18 mouse cellular contexts compared by ENCODE assay signal in genomic region chr1:154909554-154909953, GRCm38 (mm10). TPM values are rescaled to one million over a fixed set of nuclear protein-coding genes. Genes with fewer than 3 reads are reported as not detected.
"Had no signal": no experiment of that assay in that cellular context is flagged by ENCODE, and none has a peak within 500 bp of the region (broad histone marks: within the 10 kb centered on the region; RNA-seq: fewer than 3 reads in every experiment).

No protein-coding gene starts in this region.

- H3K36me3 ChIP-seq: liver, embryonic 13.5 days; liver, embryonic 15.5 days; lung, embryonic 15.5 days; midbrain, embryonic 10.5 days; midbrain, embryonic 12.5 days; neural tube, embryonic 13.5 days; neural tube, embryonic 15.5 days had no signal

- H3K4me3 ChIP-seq: liver, embryonic 13.5 days; liver, embryonic 15.5 days; lung, embryonic 15.5 days; midbrain, embryonic 10.5 days; midbrain, embryonic 12.5 days; myocyte; neural tube, embryonic 13.5 days; neural tube, embryonic 15.5 days had no signal

- H3K27ac ChIP-seq: liver, embryonic 13.5 days; liver, embryonic 15.5 days; lung, embryonic 15.5 days; midbrain, embryonic 10.5 days; midbrain, embryonic 12.5 days; neural tube, embryonic 13.5 days; neural tube, embryonic 15.5 days had no signal

- DNase-seq: liver, embryonic 13.5 days; lung, adult 18-20 months; lung, postnatal 14 days; lung, postnatal 36 days; midbrain, embryonic 14.5 days; right cerebral cortex, postnatal 14 days; thymus, adult 18-20 months; thymus, postnatal 14 days; thymus, postnatal 36 days had no signal

- H3K4me1 ChIP-seq: liver, embryonic 13.5 days; liver, embryonic 15.5 days; lung, embryonic 15.5 days; midbrain, embryonic 10.5 days; midbrain, embryonic 12.5 days; neural tube, embryonic 13.5 days; neural tube, embryonic 15.5 days had no signal

- H3K27me3 ChIP-seq: liver, embryonic 13.5 days; liver, embryonic 15.5 days; lung, embryonic 15.5 days; midbrain, embryonic 12.5 days; neural tube, embryonic 13.5 days; neural tube, embryonic 15.5 days had no signal

- ATAC-seq: lung, postnatal 0 days; midbrain, embryonic 16.5 days had no signal

- H3K9ac ChIP-seq: liver, embryonic 13.5 days; liver, embryonic 15.5 days; lung, embryonic 15.5 days; midbrain, embryonic 12.5 days; neural tube, embryonic 13.5 days; neural tube, embryonic 15.5 days had no signal

RNA-seq across cellular contexts. Expression of gene Cacna1e, which starts 25.3 kb away (rescaled TPM):
- polyA plus RNA-seq: myocyte had no signal
